Mouse (Mus musculus) bone marrow, adult 2 months (tissue): ENCODE measurements around the gene Josd2. TPM values are rescaled to one million over a fixed set of nuclear protein-coding genes. Genes with fewer than 3 reads are reported as not detected.

ENCODE experiments used
- H3K27ac ChIP-seq: fragments of 200-500 bp; 2 replicates; pipeline ENCODE4 v1.5.1; 2012; ENCODE audit warnings: low read depth, mild to moderate bottlenecking, control low read depth, inconsistent platforms, low read length; ENCODE audit not compliant: control insufficient read depth, poor library complexity, insufficient read depth
- H3K4me1 ChIP-seq: fragments of 200-500 bp; 2 replicates; pipeline ENCODE4 v1.6.1; 2011; ENCODE audit warnings: low read length; ENCODE audit not compliant: control insufficient read depth, insufficient read depth
- H3K4me3 ChIP-seq: fragments of 200-500 bp; replicated peaks from 2 replicates; pipeline ENCODE3; 2011; ENCODE audit warnings: mild to moderate bottlenecking, low read depth, low read length, control low read depth; ENCODE audit not compliant: control insufficient read depth
- CTCF ChIP-seq: fragments of 200-500 bp; IDR thresholded peaks from 2 replicates; pipeline ENCODE4 v1.5.1; 2011; ENCODE audit warnings: low read length, control low read depth; ENCODE audit not compliant: control insufficient read depth, insufficient read depth
- POLR2A ChIP-seq: fragments of 200-500 bp; IDR thresholded peaks from 2 replicates; pipeline ENCODE4 v1.6.1; 2011; ENCODE audit warnings: low read depth, mild to moderate bottlenecking, control low read depth, low read length, borderline replicate concordance; ENCODE audit not compliant: control insufficient read depth
- WGBS: fragments of 180-500 bp; shearing (Covaris S2); methylation state at CpG from one replicate; pipeline ENCODE4 v1.1.7; 2018; 5-methylcytosine and 5-hydroxymethylcytosine counted together
- polyA plus RNA-seq: library from polyadenylated mRNA; stranded (reverse); fragments of >200 nt; gene quantifications from 2 replicates; pipeline ENCODE4 v1.2.4, GENCODE M21; 2011; ENCODE audit warnings: low replicate concordance; ENCODE audit not compliant: missing spikeins, insufficient read depth, insufficient read length

Josd2 gene
- polyA plus RNA-seq, 1 experiment: 154 TPM

- 58% methylated on average over 5 of the region's 5 CpGs for WGBS
- no peaks in the 10 kb centered on the region for H3K4me1 ChIP-seq
- TF ChIP-seq POLR2A: no peak
- no peak for TF ChIP-seq CTCF
- H3K4me3 ChIP-seq: no peak overlapping the region
- H3K27ac ChIP-seq: no peak overlapping the region
Measured at GRCm38 (mm10) chr7:44435796-44436195, 32.0 kb upstream of the Josd2 start.

GRCm38 (mm10) chr7:44436267-44436666, 31.5 kb upstream of the Josd2 start:
- Histone ChIP-seq H3K27ac (no peak overlapping the region), H3K4me3 (no peak overlapping the region), H3K4me1 (no peaks in the 10 kb centered on the region)
- 0% methylated on average over 1 of the region's 1 CpGs for WGBS
- TF ChIP-seq POLR2A (no peak), CTCF (peak; percentile 19; the same call in 1 of the 2 replicates)

GRCm38 (mm10) chr7:44437188-44437587, 30.6 kb upstream of the Josd2 start:
- no peak overlapping the region for H3K27ac ChIP-seq
- no peaks in the 10 kb centered on the region for H3K4me1 ChIP-seq
- 47% methylated on average over 1 of the region's 1 CpGs for WGBS
- no peak overlapping the region for H3K4me3 ChIP-seq
- no peak for TF ChIP-seq CTCF
- TF ChIP-seq POLR2A: no peak

- Histone ChIP-seq H3K27ac (no peak overlapping the region), H3K4me3 (no peak overlapping the region), H3K4me1 (no peaks in the 10 kb centered on the region)
- WGBS: 71% methylated on average over 8 of the region's 8 CpGs
- TF ChIP-seq POLR2A (no peak), CTCF (no peak)
Measured at GRCm38 (mm10) chr7:44437933-44438332, 29.8 kb upstream of the Josd2 start.

- no peaks in the 10 kb centered on the region for H3K4me1 ChIP-seq
- H3K27ac ChIP-seq: no peak overlapping the region
- TF ChIP-seq POLR2A (no peak), CTCF (no peak)
- 63% methylated on average over 2 of the region's 2 CpGs for WGBS
- no peak overlapping the region for H3K4me3 ChIP-seq
Measured at GRCm38 (mm10) chr7:44439696-44440095, 28.1 kb upstream of the Josd2 start.

- Histone ChIP-seq H3K27ac (no peak overlapping the region), H3K4me3 (no peak overlapping the region), H3K4me1 (no peaks in the 10 kb centered on the region)
- WGBS: 82% methylated on average over 1 of the region's 1 CpGs
- TF ChIP-seq POLR2A (no peak), CTCF (no peak)
Measured at GRCm38 (mm10) chr7:44440479-44440878, 27.3 kb upstream of the Josd2 start.

- Histone ChIP-seq H3K4me1 (no peaks in the 10 kb centered on the region), H3K27ac (no peak overlapping the region), H3K4me3 (no peak overlapping the region)
- WGBS: 19% methylated on average over 1 of the region's 1 CpGs
- TF ChIP-seq CTCF (no peak), POLR2A (no peak)
Measured at GRCm38 (mm10) chr7:44441180-44441579, 26.6 kb upstream of the Josd2 start.

- 2% methylated on average over 14 of the region's 14 CpGs for WGBS
Measured at GRCm38 (mm10) chr7:44441648-44442109, 26.1 kb upstream of the Josd2 start.

GRCm38 (mm10) chr7:44442407-44442821, 25.4 kb upstream of the Josd2 start:
- no peak overlapping the region for H3K4me3 ChIP-seq
- H3K4me1 ChIP-seq: no peaks in the 10 kb centered on the region
- no peak for TF ChIP-seq CTCF
- TF ChIP-seq POLR2A: no peak
- WGBS: 2% methylated on average over 14 of the region's 14 CpGs
- no peak overlapping the region for H3K27ac ChIP-seq

More at GRCm38 (mm10) chr7:44441648-44442109, 26.1 kb upstream of the Josd2 start:
- TF ChIP-seq CTCF: no peak
- TF ChIP-seq POLR2A: no peak
- Histone ChIP-seq H3K27ac (no peak overlapping the region), H3K4me1 (no peaks in the 10 kb centered on the region), H3K4me3 (no peak overlapping the region)
